Mouse (Mus musculus) myocyte (in vitro differentiated cells): ENCODE results near the gene Upp2.

ENCODE experiments used
- CEBPB ChIP-seq: IDR thresholded peaks from 2 replicates; pipeline ENCODE4 v1.6.1; 2011; ENCODE audit warnings: mild to moderate bottlenecking, moderate library complexity; ENCODE audit not compliant: poor library complexity, insufficient read depth, severe bottlenecking
- E2F4 ChIP-seq: IDR thresholded peaks from one replicate; pipeline ENCODE4 v1.6.1; 2011; ENCODE audit warnings: mild to moderate bottlenecking, control low read depth, moderate library complexity; ENCODE audit not compliant: insufficient read depth
- MYOG ChIP-seq, 3 experiments: IDR thresholded peaks; one replicate each; pipeline ENCODE4 v1.6.1; 2011; ENCODE audit warnings: control low read depth in 2 of 3, low read depth in 2 of 3, mild to moderate bottlenecking in 2 of 3; ENCODE audit not compliant: insufficient read length in 2 of 3, control insufficient read depth in 1 of 3, insufficient read depth in 1 of 3
- POLR2A ChIP-seq: IDR thresholded peaks from one replicate; pipeline ENCODE4 v1.6.1; 2011; ENCODE audit warnings: low read depth, mild to moderate bottlenecking, control low read depth, moderate library complexity; ENCODE audit not compliant: insufficient read length
- POLR2AphosphoS2 ChIP-seq: IDR thresholded peaks from one replicate; pipeline ENCODE4 v1.6.1; 2011; ENCODE audit warnings: low read depth, control low read depth; ENCODE audit not compliant: insufficient read length
- REST ChIP-seq: IDR thresholded peaks from one replicate; pipeline ENCODE4 v1.6.1; 2011; ENCODE audit warnings: mild to moderate bottlenecking, control low read depth, moderate library complexity; ENCODE audit not compliant: insufficient read depth, insufficient read length
- USF1 ChIP-seq: IDR thresholded peaks from one replicate; pipeline ENCODE4 v1.6.1; 2011; ENCODE audit warnings: low read depth, mild to moderate bottlenecking, control low read depth, moderate library complexity

GRCm38 (mm10) chr2:58795432-58795831 lies 228.3 kb downstream of the Upp2 start:
- TF ChIP-seq USF1 = no peak
- no peak for TF ChIP-seq REST
- no peak for TF ChIP-seq POLR2A
- TF ChIP-seq CEBPB = no peak
- no peak for TF ChIP-seq POLR2AphosphoS2
- TF ChIP-seq MYOG (IDR thresholded peaks at IDR 0.05; ENCODE audit: control insufficient read depth in 1 of 3, insufficient read depth in 1 of 3, insufficient read length in 2 of 3, low read depth in 2 of 3) = no peak
- TF ChIP-seq E2F4 = no peak
